Mouse (Mus musculus): ENCODE measurements around the gene Sp9. TPM values are rescaled to one million over a fixed set of nuclear protein-coding genes. Genes with fewer than 3 reads are reported as not detected.

Sp9 gene
- total RNA-seq (2015; ENCODE audit: low replicate concordance) (not detected in 2 replicates), total RNA-seq (2017; ENCODE audit: low replicate concordance) (not detected in 2 replicates)

- 0 out of 2 replicates have a peak, but pooled peaks have one; percentile 47 for ATAC-seq (replicated peaks; ENCODE audit: low FRiP score, poor library complexity, severe bottlenecking)
Observed at GRCm38 (mm10) chr2:73271459-73272161, at the start of gene Sp9. TSS of gene Sp9 (plus strand) at chr2:73271925.

- no peak for ATAC-seq (replicated peaks; ENCODE audit: low FRiP score, poor library complexity, severe bottlenecking)
Observed at GRCm38 (mm10) chr2:73231081-73231480, 40.6 kb upstream of the Sp9 start.

- no peak for ATAC-seq (replicated peaks; ENCODE audit: low FRiP score, poor library complexity, severe bottlenecking)
Observed at GRCm38 (mm10) chr2:73241299-73241698, 30.4 kb upstream of the Sp9 start.

GRCm38 (mm10) chr2:73248701-73249100 lies 23.0 kb upstream of the Sp9 start:
- ATAC-seq (replicated peaks; ENCODE audit: low FRiP score, poor library complexity, severe bottlenecking), result no peak

- ATAC-seq (replicated peaks; ENCODE audit: low FRiP score, poor library complexity, severe bottlenecking), result no peak
Observed at GRCm38 (mm10) chr2:73263172-73263765, 8.5 kb upstream of the Sp9 start.

- no peak for ATAC-seq (replicated peaks; ENCODE audit: low FRiP score, poor library complexity, severe bottlenecking)
Observed at GRCm38 (mm10) chr2:73263794-73264610, 7.7 kb upstream of the Sp9 start.

- no peak for ATAC-seq (replicated peaks; ENCODE audit: low FRiP score, poor library complexity, severe bottlenecking)
Observed at GRCm38 (mm10) chr2:73264611-73265195, 7.0 kb upstream of the Sp9 start.

GRCm38 (mm10) chr2:73266011-73266410 lies 5.7 kb upstream of the Sp9 start:
- no peak for ATAC-seq (replicated peaks; ENCODE audit: low FRiP score, poor library complexity, severe bottlenecking)

GRCm38 (mm10) chr2:73266623-73267022 lies 5.1 kb upstream of the Sp9 start:
- no peak for ATAC-seq (replicated peaks; ENCODE audit: low FRiP score, poor library complexity, severe bottlenecking)

- no peak for ATAC-seq (replicated peaks; ENCODE audit: low FRiP score, poor library complexity, severe bottlenecking)
Observed at GRCm38 (mm10) chr2:73267231-73267630, 4.5 kb upstream of the Sp9 start.

- no peak for ATAC-seq (replicated peaks; ENCODE audit: low FRiP score, poor library complexity, severe bottlenecking)
Observed at GRCm38 (mm10) chr2:73267818-73268217, 3.9 kb upstream of the Sp9 start.

GRCm38 (mm10) chr2:73268281-73268680 lies 3.4 kb upstream of the Sp9 start:
- ATAC-seq (replicated peaks; ENCODE audit: low FRiP score, poor library complexity, severe bottlenecking), result no peak

- no peak for ATAC-seq (replicated peaks; ENCODE audit: low FRiP score, poor library complexity, severe bottlenecking)
Observed at GRCm38 (mm10) chr2:73268836-73269395, 2.8 kb upstream of the Sp9 start.

GRCm38 (mm10) chr2:73269666-73270065 lies 2.1 kb upstream of the Sp9 start:
- ATAC-seq (replicated peaks; ENCODE audit: low FRiP score, poor library complexity, severe bottlenecking), result no peak

GRCm38 (mm10) chr2:73270071-73270592 lies 1.6 kb upstream of the Sp9 start:
- ATAC-seq (replicated peaks; ENCODE audit: low FRiP score, poor library complexity, severe bottlenecking), result no peak

GRCm38 (mm10) chr2:73270593-73271458 lies 899 bp upstream of the Sp9 start:
- ATAC-seq (replicated peaks; ENCODE audit: low FRiP score, poor library complexity, severe bottlenecking), result no peak

- no peak for ATAC-seq (replicated peaks; ENCODE audit: low FRiP score, poor library complexity, severe bottlenecking)
Observed at GRCm38 (mm10) chr2:73272351-73273248, 875 bp downstream of the Sp9 start.

Data from erythroid progenitor cell, adult 5-6 weeks (primary cell).